Mouse (Mus musculus): ENCODE results near the gene Klhdc2. TPM values are rescaled to one million over a fixed set of nuclear protein-coding genes. Genes with fewer than 3 reads are reported as not detected.

The Klhdc2 gene
- total RNA-seq, 2 experiments from 2014 or later = 98.7 to 119 TPM

DNA sequence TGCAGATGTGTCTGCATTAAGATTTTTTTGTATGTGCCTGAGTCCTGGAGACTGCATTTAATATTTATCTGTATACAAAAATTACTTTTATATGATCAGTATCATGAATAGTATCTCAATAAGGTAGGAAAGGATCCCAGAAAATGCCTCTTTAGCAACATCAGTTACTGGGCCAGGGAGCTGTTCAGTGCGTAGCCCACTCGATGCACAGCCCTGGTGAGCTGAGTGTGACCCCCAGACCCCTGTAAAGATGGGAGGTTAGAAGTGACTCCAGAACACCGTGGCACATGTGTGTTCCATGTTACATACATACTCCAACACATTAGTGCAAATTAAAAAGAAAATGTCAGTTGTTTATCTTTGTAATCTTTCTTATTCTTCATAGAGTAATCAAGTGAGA is 3.4 kb downstream of the Klhdc2 start:
- DNase-seq (ENCODE audit: low spot score) = no peak

GRCm38 (mm10) chr12:69300391-69300790 is 3.9 kb downstream of the Klhdc2 start:
- no peak for DNase-seq (ENCODE audit: low spot score)

- DNase-seq (ENCODE audit: low spot score) = no peak
Observed at GRCm38 (mm10) chr12:69302171-69302570, 5.7 kb downstream of the Klhdc2 start.

GRCm38 (mm10) chr12:69304051-69304450 is 7.6 kb downstream of the Klhdc2 start:
- DNase-seq (ENCODE audit: low spot score) = no peak

DNA sequence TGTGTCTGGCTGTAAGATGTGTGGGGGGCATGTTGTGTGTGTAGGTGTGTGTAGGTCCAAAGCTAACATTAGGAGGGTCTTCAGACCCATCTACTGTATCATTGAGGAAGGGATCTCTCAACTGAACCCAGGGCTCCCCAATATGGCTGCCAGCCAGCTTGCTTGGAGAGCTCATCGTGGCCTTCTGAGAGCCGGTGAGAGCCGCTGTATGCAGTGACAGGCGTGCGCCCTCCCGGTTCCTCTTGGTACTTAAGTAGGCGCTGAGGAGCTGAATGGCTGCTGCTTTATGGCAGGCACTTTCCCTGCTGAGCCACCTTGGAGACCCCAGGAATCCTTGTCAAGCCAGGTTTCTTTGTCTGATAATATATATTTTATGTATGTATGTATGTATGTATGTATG is 9.9 kb downstream of the Klhdc2 start:
- DNase-seq (ENCODE audit: low spot score) = no peak

GRCm38 (mm10) chr12:69309659-69310058 is 13.2 kb downstream of the Klhdc2 start:
- DNase-seq (ENCODE audit: low spot score) = no peak

DNA sequence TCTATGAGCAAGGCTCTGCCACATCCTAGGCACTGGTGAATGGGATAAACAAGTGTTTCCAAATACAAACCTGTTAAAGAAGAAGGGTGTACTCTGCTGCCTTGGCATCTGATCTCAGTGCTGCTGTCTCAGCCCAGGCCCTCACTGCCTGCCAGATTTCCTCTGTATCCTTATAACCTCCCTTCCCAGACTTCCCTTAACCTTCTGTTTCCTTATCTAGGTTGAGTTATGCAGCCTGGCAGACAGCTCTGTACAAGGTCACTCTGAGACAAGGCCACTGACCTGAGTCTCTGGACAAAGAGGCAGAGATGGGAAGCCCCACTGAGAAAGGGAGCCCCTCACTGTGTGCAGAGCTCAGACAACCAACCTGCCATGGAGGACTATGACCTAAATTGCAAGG is 21.9 kb downstream of the Klhdc2 start:
- DNase-seq (ENCODE audit: low spot score) = no peak

DNA sequence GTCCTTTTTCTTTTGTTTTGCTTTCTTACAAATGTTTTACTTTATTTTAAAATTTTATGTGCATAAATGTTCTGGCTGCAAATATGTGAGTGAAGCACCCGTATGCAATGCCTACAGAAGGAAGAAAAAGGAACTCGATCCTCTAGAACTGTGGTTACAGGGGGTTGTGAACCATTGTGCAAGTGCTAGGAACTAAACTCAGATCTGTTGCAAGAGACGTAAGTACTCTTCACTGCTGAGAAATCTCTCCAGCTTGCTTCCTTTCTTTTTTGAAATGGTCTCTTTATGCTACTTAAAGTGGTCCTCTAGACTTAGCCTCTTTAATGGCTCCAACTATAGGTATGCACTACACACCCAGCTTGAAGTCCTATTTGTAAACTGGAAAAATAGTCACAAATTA is 34.7 kb downstream of the Klhdc2 start:
- no peak for DNase-seq (ENCODE audit: low spot score)

DNA sequence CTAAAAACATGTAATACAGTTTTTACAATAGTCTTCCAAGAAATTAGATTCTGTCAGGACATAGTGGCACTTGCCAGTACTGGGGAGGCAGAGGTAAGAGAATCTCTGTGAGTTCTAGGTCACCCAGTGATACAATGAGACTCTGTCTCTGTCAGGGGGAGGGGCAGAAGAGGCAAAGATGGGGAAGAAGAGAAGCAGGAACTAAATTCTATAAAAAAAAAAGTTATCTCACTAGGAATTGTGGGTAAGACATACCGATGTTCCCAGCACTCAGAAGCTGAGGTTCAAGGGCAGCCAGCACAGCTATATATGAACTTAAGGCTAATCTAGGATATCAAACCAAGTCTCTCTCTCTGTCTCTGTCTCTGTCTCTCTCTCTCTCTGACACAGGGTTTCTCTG is 35.7 kb downstream of the Klhdc2 start:
- no peak for DNase-seq (ENCODE audit: low spot score)

DNA sequence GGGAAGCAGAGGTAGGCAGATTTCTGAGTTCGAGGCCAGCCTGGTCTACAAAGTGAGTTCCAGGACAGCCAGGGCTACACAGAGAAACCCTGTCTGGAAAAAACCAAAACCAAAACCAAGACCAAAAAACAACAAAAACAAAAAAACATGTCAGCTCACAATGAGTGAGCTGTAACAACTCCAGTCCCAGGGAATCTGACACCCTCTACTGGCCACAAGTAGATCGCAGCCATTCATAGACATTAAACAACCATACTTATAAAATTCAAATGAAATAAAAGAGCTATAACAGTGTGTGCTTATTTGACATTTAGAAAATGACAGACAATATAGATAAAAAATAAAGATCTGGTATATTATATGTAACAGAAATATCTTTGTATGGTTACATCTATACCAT is 37.1 kb downstream of the Klhdc2 start:
- peak; percentile 32 for DNase-seq (ENCODE audit: low spot score)

- DNase-seq (ENCODE audit: low spot score) = no peak
Observed at GRCm38 (mm10) chr12:69349928-69350327, 53.4 kb downstream of the Klhdc2 start.

- no peak for DNase-seq (ENCODE audit: low spot score)
Observed at GRCm38 (mm10) chr12:69351685-69352084, 55.2 kb downstream of the Klhdc2 start.

GRCm38 (mm10) chr12:69356546-69357299 is 60.2 kb downstream of the Klhdc2 start, which contains the start of gene Nemf:
Nemf (minus strand) TSS chr12:69357165.
- DNase-seq (ENCODE audit: low spot score) = peak; percentile 91

GRCm38 (mm10) chr12:69357300-69357646 is 60.8 kb downstream of the Klhdc2 start:
- no peak for DNase-seq (ENCODE audit: low spot score)

Other genes starting within 250 kb of the Klhdc2 start
- gene Rps29, start 137.5 kb upstream of the Klhdc2 start, total RNA-seq (2021) = 1,000 to 10,000 TPM in 1 of 2 experiments, 100 to 1,000 TPM in 1; 898 to 1,011 TPM
- gene Lrr1, start 127.9 kb upstream of the Klhdc2 start, total RNA-seq (2021) = not detected
- gene Rpl36al, start 112.6 kb upstream of the Klhdc2 start, total RNA-seq (2021) = 100 to 1,000 TPM; 336 to 346 TPM
- gene Mgat2, start 112.5 kb upstream of the Klhdc2 start, total RNA-seq (2021) = 1 to 10 TPM; 5.6 to 7.2 TPM
- gene Gm49383, start 99.6 kb upstream of the Klhdc2 start, total RNA-seq (2021) = 1 to 10 TPM; 1.7 to 3.4 TPM
- gene Dnaaf2, start 98.3 kb upstream of the Klhdc2 start, total RNA-seq (2021) = under 1 TPM; 0.59 to 0.73 TPM
- gene Gm49384, start 92.4 kb upstream of the Klhdc2 start, total RNA-seq (2021) = 1 to 10 TPM; 1.9 to 2.0 TPM
- gene Pole2, start 68.5 kb upstream of the Klhdc2 start, total RNA-seq (2021) = under 1 TPM; 0.18 to 0.19 TPM
- 10 to 100 TPM; 22.7 to 26.2 TPM for gene Klhdc1, start 55.5 kb upstream of the Klhdc2 start, total RNA-seq (2021)
- 10 to 100 TPM; 18.7 to 20.9 TPM for gene Nemf, start 60.5 kb downstream of the Klhdc2 start, total RNA-seq (2021)
- gene Arf6, start 75.5 kb downstream of the Klhdc2 start, total RNA-seq (2021) = 10 to 100 TPM; 19.1 to 26.3 TPM
- gene Gm9887, start 75.8 kb downstream of the Klhdc2 start, total RNA-seq (2021) = not detected